Mouse (Mus musculus): ENCODE results near the gene Mrpl55. TPM values are rescaled to one million over a fixed set of nuclear protein-coding genes. Genes with fewer than 3 reads are reported as not detected.
"Not testable (repeated sequence)": the region's sequence is repeated elsewhere in the genome, so short reads cannot be mapped to it uniquely, and the experiment has no call there.

The Mrpl55 gene
- polyA plus RNA-seq, 1 experiment from 2014 or later: 96.5 TPM

DNA sequence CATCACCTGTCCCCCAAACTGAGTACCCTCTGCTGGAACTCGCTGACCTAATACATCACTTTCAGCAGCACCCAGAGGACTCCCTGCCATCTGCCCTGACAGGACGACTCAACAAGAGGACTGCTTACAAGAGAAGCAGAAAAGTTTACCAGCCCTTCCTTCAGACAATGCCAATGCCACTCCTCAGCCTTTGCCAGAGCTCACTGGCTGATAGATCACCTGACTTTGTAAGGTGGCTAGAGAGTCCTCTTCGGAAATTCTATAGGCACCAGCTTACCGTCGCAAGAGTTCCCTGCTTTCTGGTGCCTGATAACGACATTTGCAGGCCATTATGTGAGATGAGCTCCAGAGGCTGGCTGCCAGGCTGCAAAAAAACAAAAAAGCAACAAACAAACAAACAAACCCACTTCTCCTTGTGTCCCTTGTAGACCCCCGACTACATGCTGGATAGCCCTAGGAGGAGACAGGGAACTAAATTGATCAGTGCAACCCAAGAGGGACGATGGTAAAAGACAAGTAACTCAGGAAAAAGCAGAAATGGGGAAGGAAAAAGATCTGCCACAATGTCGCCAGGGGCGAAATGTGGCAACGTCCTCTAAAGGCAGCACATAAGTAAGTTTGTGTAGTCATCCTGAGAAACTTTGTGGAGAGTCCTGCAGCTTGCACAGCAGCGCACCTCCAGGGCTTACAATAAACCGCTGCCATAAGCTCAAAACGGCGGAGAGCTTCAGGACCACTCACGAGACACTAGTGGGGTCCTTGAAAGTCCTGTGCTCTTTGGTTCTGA is 877 bp upstream of the Mrpl55 start:
- Histone ChIP-seq H3K27ac (no peak overlapping the region), H3K27me3 (0 out of 2 replicates have a peak, but pooled peaks cover 3% of the 10 kb centered on the region), H3K36me3 (peaks cover 22% of the 10 kb centered on the region), H3K4me1 (replicated peaks) (peaks cover 17% of the 10 kb centered on the region), H3K4me3 (replicated peaks) (peak overlapping the region; percentile 88), H3K9ac (replicated peaks) (peak overlapping the region; percentile 88), H3K9me3 (no peaks in the 10 kb centered on the region), H3K4me2 (replicated peaks) (peak overlapping the region; percentile 91)
- peak; percentile 13; the same call in 1 of the 2 replicates for ATAC-seq
- WGBS: 35% methylated on average over 16 of the region's 16 CpGs

DNA sequence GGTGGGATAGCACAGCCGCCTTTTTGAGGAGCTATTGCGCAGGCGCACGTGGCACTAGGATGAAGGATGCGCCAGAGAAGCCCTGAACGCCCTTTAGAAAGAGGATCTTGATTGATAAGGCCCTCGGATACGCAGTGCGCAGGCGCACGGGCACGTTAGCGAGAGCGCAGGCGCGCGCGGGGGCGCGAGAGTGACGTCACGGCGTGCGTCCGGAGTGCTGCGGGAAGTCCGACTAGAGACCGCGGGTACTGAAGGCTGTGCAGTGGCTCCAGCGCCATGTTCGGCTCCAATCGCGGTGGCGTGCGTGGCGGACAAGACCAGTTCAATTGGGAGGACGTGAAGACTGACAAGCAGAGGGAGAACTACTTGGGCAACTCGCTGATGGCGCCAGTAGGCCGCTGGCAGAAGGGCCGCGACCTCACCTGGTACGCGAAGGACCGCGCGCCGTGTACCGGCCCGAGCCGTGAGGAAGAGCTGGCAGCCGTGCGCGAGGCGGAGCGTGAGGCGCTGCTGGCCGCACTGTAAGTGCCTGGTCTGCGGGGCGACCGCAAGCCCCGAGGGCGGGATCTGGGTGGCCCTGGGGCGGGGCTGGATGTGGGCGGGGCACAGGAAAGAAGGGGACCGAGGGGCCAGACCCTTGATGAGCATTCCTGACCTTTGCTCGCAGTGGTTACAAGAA is 6.0 kb downstream of the Mrpl55 start, which contains the start of gene 2310033P09Rik:
2310033P09Rik (plus strand) TSS at position 169 of the 679 bp plus-strand sequence.
- H3K9ac ChIP-seq (replicated peaks): peak within 1 kb of the TSS; percentile 91
- peak within 1 kb of the TSS; percentile 93 for H3K4me3 ChIP-seq (replicated peaks)
- no peaks in the 10 kb centered on the region for H3K27me3 ChIP-seq
- peaks cover 64% of the 10 kb centered on the region for H3K36me3 ChIP-seq
- H3K9me3 ChIP-seq: no peaks in the 10 kb centered on the region
- H3K4me1 ChIP-seq (replicated peaks): peaks cover 24% of the 10 kb centered on the region
- H3K27ac ChIP-seq: peak within 1 kb of the TSS; percentile 89
- H3K4me2 ChIP-seq (replicated peaks): peak within 1 kb of the TSS; percentile 89
- WGBS: under 1% methylated on average over 67 of the region's 67 CpGs
- ATAC-seq: peak; percentile 89

DNA sequence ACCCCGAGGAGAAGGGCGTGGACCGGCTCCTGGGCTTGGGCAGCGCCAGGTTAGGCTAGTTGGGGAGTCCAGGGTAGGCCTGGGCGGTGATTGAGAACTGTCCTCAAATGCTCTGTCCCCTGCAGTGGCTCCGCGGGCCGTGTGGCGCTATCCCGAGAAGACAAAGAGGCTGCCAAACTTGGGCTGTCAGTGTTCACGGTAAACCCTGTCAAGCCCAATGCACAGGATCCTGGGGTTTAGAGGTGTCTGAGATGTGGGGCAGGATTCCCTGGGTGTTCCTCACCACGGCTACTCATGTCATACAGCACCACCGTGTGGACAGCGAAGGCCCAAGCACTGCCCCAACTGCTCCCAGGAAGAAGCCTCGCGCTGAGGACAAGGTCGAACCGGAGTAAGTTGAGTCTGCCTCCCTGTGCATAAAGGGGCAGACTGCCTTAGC is 6.7 kb downstream of the Mrpl55 start:
- 9% methylated on average over 18 of the region's 18 CpGs for WGBS
- Histone ChIP-seq H3K27me3 (no peaks in the 10 kb centered on the region), H3K4me3 (replicated peaks) (peak overlapping the region; percentile 93), H3K9me3 (no peaks in the 10 kb centered on the region), H3K4me2 (replicated peaks) (peak overlapping the region; percentile 89), H3K27ac (peak overlapping the region; percentile 89; the same call in 1 of the 2 replicates), H3K4me1 (replicated peaks) (peaks cover 24% of the 10 kb centered on the region), H3K36me3 (peaks cover 67% of the 10 kb centered on the region), H3K9ac (replicated peaks) (peak overlapping the region; percentile 91)
- ATAC-seq: peak; percentile 55

DNA sequence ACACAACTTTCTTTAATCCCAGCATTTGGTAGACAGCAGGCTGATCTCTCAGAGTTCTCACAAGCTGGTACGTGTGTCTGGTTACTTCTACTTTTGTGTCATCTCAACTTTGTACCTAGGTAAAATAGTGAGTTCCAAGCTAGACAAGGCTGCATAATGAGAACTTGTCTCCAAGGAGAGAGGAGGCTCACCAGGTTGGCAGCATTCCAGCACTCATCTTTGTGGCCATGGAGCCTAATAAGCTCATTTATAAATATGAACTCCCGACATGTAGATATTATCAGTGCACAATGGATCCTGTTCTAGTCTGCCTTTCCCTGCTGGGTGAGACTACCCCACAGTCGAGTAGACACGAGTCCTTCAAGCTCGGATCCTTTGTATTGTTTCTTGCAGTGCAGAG is 7.3 kb downstream of the Mrpl55 start:
- Histone ChIP-seq H3K4me2 (replicated peaks) (peak overlapping the region; percentile 89), H3K9ac (replicated peaks) (no peak overlapping the region), H3K27ac (0 out of 2 replicates have a peak overlapping the region, but pooled peaks have one; percentile 89), H3K36me3 (peaks cover 65% of the 10 kb centered on the region), H3K9me3 (no peaks in the 10 kb centered on the region), H3K27me3 (no peaks in the 10 kb centered on the region), H3K4me3 (replicated peaks) (peak overlapping the region; percentile 93; the same call in 1 of the 2 replicates), H3K4me1 (replicated peaks) (peaks cover 24% of the 10 kb centered on the region)
- WGBS: 62% methylated on average over 5 of the region's 5 CpGs
- ATAC-seq: no peak

DNA sequence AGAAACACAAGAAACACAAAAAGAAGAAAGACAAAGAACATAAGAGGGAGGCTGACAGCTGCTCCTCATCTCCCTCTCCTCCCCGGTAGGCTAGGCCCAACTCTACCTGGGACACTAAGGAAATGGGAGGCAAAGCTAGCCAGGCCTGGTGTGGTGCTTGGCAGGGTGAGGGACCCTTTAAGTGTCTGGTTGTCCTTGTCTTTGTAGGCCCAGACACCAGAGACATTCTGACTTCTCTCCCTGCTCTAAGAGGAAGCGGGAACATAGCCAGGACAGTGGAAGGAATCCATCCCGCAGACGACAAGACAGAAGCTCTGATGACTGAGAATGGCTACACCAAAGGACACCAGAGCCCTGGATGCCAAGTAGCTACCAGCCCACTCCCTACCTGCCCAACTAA is 7.7 kb downstream of the Mrpl55 start:
- H3K36me3 ChIP-seq: peaks cover 65% of the 10 kb centered on the region
- no peak overlapping the region for H3K4me2 ChIP-seq (replicated peaks)
- H3K9ac ChIP-seq (replicated peaks): no peak overlapping the region
- no peaks in the 10 kb centered on the region for H3K27me3 ChIP-seq
- H3K9me3 ChIP-seq: no peaks in the 10 kb centered on the region
- peaks cover 24% of the 10 kb centered on the region for H3K4me1 ChIP-seq (replicated peaks)
- H3K4me3 ChIP-seq (replicated peaks): no peak overlapping the region
- WGBS: 90% methylated on average over 4 of the region's 4 CpGs
- H3K27ac ChIP-seq: no peak overlapping the region
- no peak for ATAC-seq

DNA sequence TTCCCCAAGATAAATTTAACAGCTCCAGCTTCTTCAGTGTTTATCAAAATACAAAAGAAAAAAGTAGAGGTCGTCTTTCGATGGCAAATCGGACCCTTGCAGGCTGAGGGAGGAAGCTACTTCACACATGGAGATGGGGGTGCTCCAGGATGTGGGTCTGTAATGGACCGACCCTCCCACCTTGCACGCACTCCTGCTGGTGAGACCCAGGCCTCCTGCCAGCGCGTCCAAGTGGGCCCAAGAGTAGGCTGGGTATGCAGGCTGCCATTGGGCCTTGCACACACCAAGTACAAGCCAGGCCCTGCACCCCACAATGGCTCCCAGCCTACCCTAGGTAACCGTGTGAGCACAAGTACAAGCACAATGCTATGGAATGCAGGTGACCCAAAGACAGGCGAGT is 9.3 kb downstream of the Mrpl55 start:
- not testable (repeated sequence) for H3K9me3 ChIP-seq; H3K4me3 ChIP-seq (replicated peaks); ATAC-seq; H3K4me2 ChIP-seq (replicated peaks); H3K27ac ChIP-seq; H3K27me3 ChIP-seq; H3K9ac ChIP-seq (replicated peaks)
- Histone ChIP-seq H3K36me3 (peaks cover 54% of the 10 kb centered on the region), H3K4me1 (replicated peaks) (peaks cover 24% of the 10 kb centered on the region)
- WGBS: 93% methylated on average over 9 of the region's 9 CpGs

DNA sequence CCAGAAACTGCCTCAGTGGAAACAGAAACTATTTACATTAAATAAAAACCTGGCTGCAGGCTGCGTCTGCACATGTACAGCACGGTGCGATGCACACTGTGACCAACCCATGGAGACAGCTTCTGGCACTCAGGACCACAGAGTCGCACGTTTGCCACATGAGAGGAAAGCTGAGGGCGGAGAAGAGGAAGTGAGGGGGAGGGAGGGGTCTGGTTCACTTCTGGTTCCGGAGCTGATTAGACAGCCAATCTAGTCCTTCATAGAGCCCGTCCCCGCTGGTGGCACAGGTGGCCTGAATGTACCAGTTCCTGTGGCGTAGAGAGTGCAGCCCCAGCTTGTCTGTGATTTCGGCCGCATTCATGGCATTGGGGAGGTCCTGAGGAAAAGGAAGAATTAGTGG is 10.0 kb downstream of the Mrpl55 start:
- H3K36me3 ChIP-seq: peaks cover 54% of the 10 kb centered on the region
- not testable (repeated sequence) for ATAC-seq; H3K4me2 ChIP-seq (replicated peaks); H3K4me3 ChIP-seq (replicated peaks); H3K27ac ChIP-seq; H3K27me3 ChIP-seq; H3K9me3 ChIP-seq; H3K9ac ChIP-seq (replicated peaks)
- WGBS: 82% methylated on average over 12 of the region's 12 CpGs
- peaks cover 24% of the 10 kb centered on the region for H3K4me1 ChIP-seq (replicated peaks)

DNA sequence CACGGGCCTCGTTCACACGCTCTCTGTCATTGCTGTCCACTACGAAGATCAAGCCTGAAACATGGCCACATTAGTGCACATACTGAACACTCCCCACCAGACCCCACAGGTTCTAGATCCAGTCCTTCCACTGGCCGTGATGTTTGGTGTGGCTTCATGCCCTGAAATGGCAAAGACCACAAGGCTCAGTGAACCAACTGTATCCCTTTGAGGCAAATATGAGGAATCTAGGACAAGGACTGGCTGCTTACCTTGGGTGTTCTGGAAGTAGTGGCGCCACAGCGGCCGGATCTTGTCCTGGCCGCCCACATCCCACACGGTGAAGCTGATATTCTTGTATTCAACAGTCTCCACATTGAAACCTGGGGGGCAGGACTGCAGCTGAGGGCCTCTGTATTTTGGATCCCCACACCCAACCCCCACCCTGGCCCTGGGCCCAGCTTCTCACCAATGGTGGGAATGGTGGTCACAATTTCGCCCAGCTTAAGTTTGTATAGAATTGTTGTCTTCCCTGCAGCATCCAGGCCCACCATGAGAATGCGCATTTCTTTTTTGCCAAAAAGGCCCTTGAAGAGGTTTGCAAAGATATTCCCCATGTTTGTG is 10.7 kb downstream of the Mrpl55 start:
- WGBS: 93% methylated on average over 12 of the region's 12 CpGs
- no peak overlapping the region for H3K27ac ChIP-seq
- no peak for ATAC-seq
- no peak overlapping the region for H3K4me2 ChIP-seq (replicated peaks)
- peaks cover 18% of the 10 kb centered on the region for H3K4me1 ChIP-seq (replicated peaks)
- H3K9ac ChIP-seq (replicated peaks): no peak overlapping the region
- no peak overlapping the region for H3K4me3 ChIP-seq (replicated peaks)
- no peaks in the 10 kb centered on the region for H3K27me3 ChIP-seq
- H3K9me3 ChIP-seq: no peaks in the 10 kb centered on the region
- H3K36me3 ChIP-seq: peaks cover 54% of the 10 kb centered on the region

DNA sequence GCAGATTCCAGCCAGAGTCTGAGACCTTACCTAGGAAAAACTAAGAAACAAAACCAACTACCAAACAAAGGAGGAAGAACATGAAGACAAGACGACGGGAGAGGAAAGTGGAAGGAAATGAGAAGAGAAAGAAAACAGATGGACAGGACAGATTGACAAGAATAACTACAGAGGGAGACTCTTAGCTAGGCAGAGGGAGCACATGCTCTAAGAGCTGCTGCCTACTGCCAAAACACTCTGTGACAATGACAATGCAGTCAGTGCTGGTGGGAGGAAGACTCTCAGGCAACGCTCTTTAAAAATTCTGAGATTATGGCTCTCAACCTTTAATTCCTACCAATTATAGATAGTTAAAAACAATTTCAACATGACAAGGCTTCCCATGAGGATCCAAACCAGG is 14.7 kb downstream of the Mrpl55 start:
- 0 out of 2 replicates have a peak, but pooled peaks cover 3% of the 10 kb centered on the region for H3K4me1 ChIP-seq (replicated peaks)
- 92% methylated on average over 3 of the region's 3 CpGs for WGBS
- H3K27ac ChIP-seq: no peak overlapping the region
- H3K4me2 ChIP-seq (replicated peaks): no peak overlapping the region
- peaks cover 35% of the 10 kb centered on the region for H3K36me3 ChIP-seq
- no peaks in the 10 kb centered on the region for H3K27me3 ChIP-seq
- H3K4me3 ChIP-seq (replicated peaks): no peak overlapping the region
- ATAC-seq: no peak
- H3K9ac ChIP-seq (replicated peaks): no peak overlapping the region
- no peaks in the 10 kb centered on the region for H3K9me3 ChIP-seq

DNA sequence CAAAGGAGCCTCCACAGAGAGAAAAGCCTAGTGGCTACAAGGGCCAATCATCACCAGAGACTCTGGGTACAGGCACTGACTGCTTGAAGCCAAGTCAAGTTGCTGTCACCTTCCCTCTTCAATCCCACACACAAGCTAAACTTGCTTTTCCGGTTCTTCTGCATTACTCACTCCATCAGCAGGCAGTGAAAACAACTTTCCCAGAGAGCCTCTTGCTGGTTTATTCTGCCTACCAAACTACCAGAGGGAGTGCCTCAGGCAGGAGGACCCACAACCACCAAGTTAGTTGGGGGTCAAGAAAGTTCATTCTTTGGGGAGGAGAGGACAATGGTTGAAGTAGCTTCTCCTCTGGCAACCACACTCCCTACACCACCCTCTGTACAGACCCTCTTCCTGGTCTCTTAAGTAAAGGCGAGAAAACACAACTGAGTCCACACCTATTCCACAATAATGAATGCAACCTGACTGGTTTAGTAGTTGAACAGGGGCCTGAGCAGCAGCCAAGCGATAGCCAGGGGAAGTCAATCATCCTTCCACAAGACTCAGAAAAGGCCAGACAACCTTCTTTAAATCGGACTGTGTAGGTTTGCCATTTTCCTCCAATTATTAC is 16.2 kb downstream of the Mrpl55 start:
- Histone ChIP-seq H3K9ac (replicated peaks) (no peak overlapping the region), H3K4me2 (replicated peaks) (no peak overlapping the region), H3K4me1 (replicated peaks) (peaks cover 15% of the 10 kb centered on the region), H3K9me3 (no peaks in the 10 kb centered on the region), H3K36me3 (peaks cover 21% of the 10 kb centered on the region), H3K27ac (no peak overlapping the region), H3K4me3 (replicated peaks) (no peak overlapping the region), H3K27me3 (no peaks in the 10 kb centered on the region)
- ATAC-seq: no peak
- WGBS: 94% methylated on average over 4 of the region's 4 CpGs

DNA sequence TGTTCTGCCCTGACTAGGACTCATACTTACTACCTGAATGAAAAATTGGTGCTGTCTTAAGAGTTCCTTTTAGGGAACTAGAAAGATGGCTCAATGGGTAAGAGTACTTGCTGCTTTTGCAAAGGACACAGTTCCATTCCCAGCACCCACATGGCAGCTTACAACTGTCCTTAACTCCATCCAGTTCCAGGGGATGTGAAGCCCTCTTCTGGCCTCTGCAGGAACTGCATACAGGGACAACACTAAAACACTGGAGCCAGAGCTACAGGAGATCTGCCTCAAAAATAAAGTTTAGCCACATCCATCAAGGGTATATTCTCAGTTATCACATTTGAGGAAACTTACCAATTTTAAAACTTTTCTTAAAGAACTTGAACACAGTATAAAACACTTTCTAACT is 16.8 kb downstream of the Mrpl55 start:
- no peak overlapping the region for H3K27ac ChIP-seq
- no peak overlapping the region for H3K9ac ChIP-seq (replicated peaks)
- H3K27me3 ChIP-seq: no peaks in the 10 kb centered on the region
- H3K4me2 ChIP-seq (replicated peaks): no peak overlapping the region
- H3K36me3 ChIP-seq: peaks cover 19% of the 10 kb centered on the region
- peaks cover 20% of the 10 kb centered on the region for H3K4me1 ChIP-seq (replicated peaks)
- no peak for ATAC-seq
- no peaks in the 10 kb centered on the region for H3K9me3 ChIP-seq
- no peak overlapping the region for H3K4me3 ChIP-seq (replicated peaks)

DNA sequence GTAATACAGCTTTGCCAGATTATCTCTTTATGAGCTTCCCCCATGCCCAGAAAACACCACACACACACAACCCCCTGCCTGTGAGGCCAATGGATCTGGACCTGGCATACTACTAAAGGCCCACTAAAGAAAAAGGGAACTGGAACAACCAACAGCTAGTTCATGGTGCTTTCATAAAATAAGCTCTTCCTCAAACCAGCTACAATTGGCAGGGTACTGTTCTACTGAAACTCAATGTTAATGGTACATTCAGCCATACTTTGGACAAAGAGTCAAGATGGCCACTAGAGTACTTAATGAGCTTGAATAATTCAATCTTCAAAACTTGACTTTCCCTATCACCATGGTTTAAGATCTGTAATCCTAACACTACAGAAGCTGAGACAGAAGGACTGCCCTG is 19.3 kb downstream of the Mrpl55 start:
- H3K4me2 ChIP-seq (replicated peaks): no peak overlapping the region
- H3K9me3 ChIP-seq: no peaks in the 10 kb centered on the region
- peaks cover 45% of the 10 kb centered on the region for H3K4me1 ChIP-seq (replicated peaks)
- no peak overlapping the region for H3K4me3 ChIP-seq (replicated peaks)
- no peak overlapping the region for H3K27ac ChIP-seq
- H3K27me3 ChIP-seq: no peaks in the 10 kb centered on the region
- no peak for ATAC-seq
- H3K36me3 ChIP-seq: peaks cover 11% of the 10 kb centered on the region
- H3K9ac ChIP-seq (replicated peaks): no peak overlapping the region
